Mouse (Mus musculus) G1E (cell line): ENCODE data around the gene Prss29.

Source experiments
- CTCF ChIP-seq: IDR thresholded peaks from 2 replicates; pipeline ENCODE4 v1.5.1; 2012; ENCODE audit warnings: low read depth, low read length, inconsistent platforms, mixed read lengths
- GATA1 ChIP-seq: IDR thresholded peaks from 2 replicates; pipeline ENCODE4 v1.6.1; 2012; ENCODE audit warnings: borderline replicate concordance, low read length, inconsistent platforms, mixed read lengths
- POLR2AphosphoS5 ChIP-seq: IDR thresholded peaks from 2 replicates; pipeline ENCODE4 v1.6.1; 2012; ENCODE audit warnings: low read depth, low read length, inconsistent platforms; ENCODE audit not compliant: insufficient replicate concordance
- TAL1 ChIP-seq: conservative IDR thresholded peaks from 2 replicates; pipeline ENCODE4 v1.6.1; 2012; ENCODE audit warnings: low read depth, low read length, inconsistent platforms, mixed read lengths

GRCm38 (mm10) chr17:25368973-25369372 is 50.5 kb downstream of the Prss29 start, which contains the start of gene Tpsg1:
- TF ChIP-seq CTCF = no peak
- TF ChIP-seq POLR2AphosphoS5 = no peak
- no peak for TF ChIP-seq TAL1
- TF ChIP-seq GATA1 = no peak
